Mouse (Mus musculus): ENCODE measurements around the gene Mri1. TPM values are rescaled to one million over a fixed set of nuclear protein-coding genes. Genes with fewer than 3 reads are reported as not detected.

Gene Mri1
- 10 to 100 TPM; 10.1 to 12.3 TPM for total RNA-seq (2021)

GRCm38 (mm10) chr8:84256822-84257610 lies at the start of gene Mri1:
TSS of gene Mri1 (minus strand) at chr8:84257326.
- DNase-seq = peak; percentile 76 to 83
- intact Hi-C loops (cut with DNase I) = no loop called here

DNA sequence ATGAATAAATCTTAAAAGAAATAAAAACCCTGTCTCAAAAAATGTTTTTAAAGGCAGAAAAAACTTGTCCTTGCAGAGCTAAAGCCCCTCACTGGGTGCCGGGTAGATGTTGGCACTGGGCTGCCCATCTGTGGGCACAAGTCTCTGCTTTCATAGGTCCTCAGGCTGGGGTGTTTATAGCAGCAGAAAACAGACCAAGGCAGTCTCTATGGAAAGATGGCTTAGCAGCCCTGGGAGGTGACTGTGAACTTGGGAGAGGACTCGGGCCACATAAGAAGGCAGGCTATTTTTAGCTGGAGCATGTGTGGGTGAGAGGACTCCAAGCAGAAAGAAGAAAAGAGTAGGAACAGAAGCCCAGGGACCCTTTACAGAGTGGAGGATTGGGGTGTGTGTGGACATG lies 46.8 kb upstream of the Mri1 start:
- intact Hi-C loops (cut with DNase I) = loop anchor here (5.0 kb wide), 1 partner anchor 33 kb away; no protein-coding TSS in a partner anchor
- DNase-seq = no peak

DNA sequence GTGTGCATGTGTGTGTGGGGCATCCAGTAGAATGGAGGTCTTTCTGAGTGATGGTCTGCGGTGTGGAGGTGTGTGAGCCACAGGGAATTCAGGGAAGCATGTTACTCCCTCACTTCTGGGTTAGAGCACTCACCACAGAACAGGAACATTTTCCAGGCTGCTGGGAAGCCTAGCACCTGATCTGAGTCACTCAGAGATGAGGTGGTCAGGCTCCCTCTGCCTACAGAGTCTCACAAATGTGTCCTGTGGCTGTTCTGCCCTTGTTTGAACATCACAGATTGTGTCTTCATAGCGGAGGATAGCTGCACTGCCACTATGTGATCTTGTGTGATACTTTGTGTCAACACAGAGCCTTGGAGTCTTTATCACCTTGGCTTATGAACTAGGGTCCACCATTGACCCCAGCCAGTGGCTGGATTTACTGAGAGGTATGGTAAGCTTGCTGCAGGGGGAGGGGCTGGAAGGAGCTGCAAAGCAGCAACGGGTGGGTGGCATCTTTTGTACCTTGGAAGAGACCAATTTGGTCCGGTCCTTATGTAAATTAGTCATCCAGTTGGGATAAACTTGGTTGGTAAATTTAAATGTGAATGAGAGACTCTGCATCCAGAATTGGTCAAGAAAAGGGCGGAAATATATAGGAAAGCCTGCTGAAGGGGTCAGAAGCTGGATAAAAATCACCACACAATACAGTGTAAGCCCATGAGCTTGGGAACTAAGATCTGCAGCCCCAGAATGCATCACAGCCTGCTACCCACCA lies 40.1 kb upstream of the Mri1 start:
- no peak for DNase-seq
- intact Hi-C loops (cut with DNase I) = loop anchor here (10.0 kb wide), 2 partner anchors 218 to 258 kb away; no protein-coding TSS in a partner anchor

- DNase-seq = peak; percentile 56 to 71
- intact Hi-C loops (cut with DNase I) = loop anchor here (1.0 to 10.0 kb wide), 3 partner anchors 66 to 263 kb away; no protein-coding TSS in a partner anchor
Measured at GRCm38 (mm10) chr8:84291688-84292087, 34.6 kb upstream of the Mri1 start.

DNA sequence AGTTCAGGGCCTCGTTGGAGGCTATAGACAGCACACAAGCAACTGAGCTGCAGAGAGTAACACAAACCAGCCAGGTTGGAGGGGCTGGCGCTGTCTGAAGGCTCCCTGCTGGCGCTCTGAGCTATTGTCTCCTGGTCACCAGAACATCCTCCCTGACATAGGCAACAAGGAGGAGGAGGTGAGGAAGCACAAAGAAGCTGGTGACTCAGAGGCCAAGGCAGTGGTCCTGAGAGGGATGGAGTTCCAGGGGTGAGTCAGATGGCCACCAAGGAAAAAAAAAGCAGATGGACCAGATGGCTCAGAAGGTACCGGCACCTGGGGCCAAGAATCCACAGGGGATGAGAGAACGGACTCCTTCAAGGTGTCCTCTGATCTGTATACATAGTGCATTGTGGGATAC lies 34.0 kb upstream of the Mri1 start:
- intact Hi-C loops (cut with DNase I) = loop anchor here (1.0 to 10.0 kb wide), 3 partner anchors 66 to 264 kb away; no protein-coding TSS in a partner anchor
- DNase-seq = no peak

DNA sequence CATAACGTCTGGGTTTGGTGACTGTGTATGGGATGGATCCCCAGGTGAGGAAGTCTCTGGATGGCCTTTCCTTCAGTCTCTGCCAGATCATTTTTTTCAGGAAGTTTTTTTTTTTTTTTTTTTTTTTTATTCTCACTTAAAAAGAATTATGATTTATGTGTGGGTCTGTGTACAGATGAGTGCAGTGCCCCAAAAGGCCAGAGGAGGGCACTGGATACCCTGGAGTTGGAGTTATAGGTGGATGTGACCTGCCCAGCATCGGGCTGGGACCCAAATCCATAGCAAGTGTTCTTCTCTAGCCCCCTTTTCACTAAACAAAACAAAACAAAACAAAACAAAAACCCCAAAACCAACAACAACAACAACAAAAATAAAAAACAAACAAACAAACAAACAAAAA lies 31.8 kb upstream of the Mri1 start:
- intact Hi-C loops (cut with DNase I) = loop anchor here (10.0 kb wide), 1 partner anchor 54 kb away; the partner anchor contains the start of gene Zswim4

DNA sequence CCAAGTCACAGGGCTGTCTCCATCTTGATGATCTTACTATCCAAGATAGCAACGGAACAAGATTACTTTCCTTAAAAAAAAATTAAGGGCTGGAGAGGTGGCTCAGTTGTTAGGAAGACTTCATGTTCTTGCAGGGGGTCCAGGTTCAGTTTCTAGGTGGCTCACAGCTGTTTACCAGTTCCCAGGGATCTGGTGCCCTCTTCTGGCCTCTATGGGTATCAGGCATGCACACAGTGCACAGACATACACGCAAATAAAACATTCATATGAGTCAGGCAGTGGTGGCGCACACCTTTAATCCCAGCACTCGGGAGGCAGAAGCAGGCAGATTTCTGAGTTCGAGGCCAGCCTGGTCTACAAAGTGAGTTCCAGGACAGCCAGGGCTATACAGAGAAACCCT lies 28.5 kb upstream of the Mri1 start:
- peak; percentile 50 to 62 for DNase-seq

More for the DNA sequence above, 31.8 kb upstream of the Mri1 start:
- no peak for DNase-seq

GRCm38 (mm10) chr8:84284608-84285063 lies 27.5 kb upstream of the Mri1 start:
- intact Hi-C loops (cut with DNase I) = loop anchor here (1.0 to 10.0 kb wide), 3 partner anchors 50 to 245 kb away; partner anchors contain the start of gene Zswim4

More for the DNA sequence above, 28.5 kb upstream of the Mri1 start:
- intact Hi-C loops (cut with DNase I) = loop anchor here (1.0 to 10.0 kb wide), 3 partner anchors 51 to 246 kb away; partner anchors contain the start of gene Zswim4

GRCm38 (mm10) chr8:84280777-84281176 lies 23.7 kb upstream of the Mri1 start:
- no peak for DNase-seq
- intact Hi-C loops (cut with DNase I) = loop anchor here (10.0 kb wide), 1 partner anchor 46 kb away; the partner anchor contains the start of gene Zswim4

More at GRCm38 (mm10) chr8:84284608-84285063, 27.5 kb upstream of the Mri1 start:
- peak; percentile 16 to 38 for DNase-seq

GRCm38 (mm10) chr8:84276447-84276846 lies 19.3 kb upstream of the Mri1 start:
- intact Hi-C loops (cut with DNase I) = no loop called here
- DNase-seq = no peak

GRCm38 (mm10) chr8:84273968-84274367 lies 16.8 kb upstream of the Mri1 start:
- intact Hi-C loops (cut with DNase I) = loop anchor here (5.0 kb wide), 1 partner anchor 832 kb away; no protein-coding TSS in a partner anchor
- DNase-seq = no peak

GRCm38 (mm10) chr8:84272302-84272701 lies 15.2 kb upstream of the Mri1 start:
- intact Hi-C loops (cut with DNase I) = loop anchor here (5.0 kb wide), 1 partner anchor 830 kb away; no protein-coding TSS in a partner anchor
- no peak for DNase-seq

GRCm38 (mm10) chr8:84269950-84270773 lies 13.0 kb upstream of the Mri1 start, which contains the start of gene Ccdc130:
TSS of gene Ccdc130 (minus strand) at chr8:84270380.
- intact Hi-C loops (cut with DNase I) = loop anchor here (1.0 to 5.0 kb wide), 2 partner anchors 20 to 828 kb away; no protein-coding TSS in a partner anchor

DNA sequence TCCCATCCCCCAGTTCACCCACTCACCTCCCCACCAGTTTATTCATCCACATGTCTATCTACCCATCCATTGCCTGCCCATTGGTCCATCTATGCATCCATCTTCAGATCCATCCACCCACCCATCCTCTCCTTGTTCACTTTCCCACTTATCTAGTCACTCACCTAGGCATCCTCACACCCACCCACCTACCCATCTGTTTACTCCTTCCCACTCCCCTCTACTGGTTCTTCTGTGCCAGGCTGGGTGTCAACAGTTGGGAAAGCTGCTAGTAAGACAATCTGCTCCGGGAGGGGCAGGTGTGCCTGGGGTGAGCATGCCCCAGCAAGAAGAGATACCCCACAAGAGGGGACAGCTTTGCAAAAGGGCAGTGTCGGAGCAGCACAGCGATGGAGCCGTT lies 4.0 kb upstream of the Mri1 start:
- intact Hi-C loops (cut with DNase I) = no loop called here
- no peak for DNase-seq

More at GRCm38 (mm10) chr8:84269950-84270773, 13.0 kb upstream of the Mri1 start, which contains the start of gene Ccdc130:
- DNase-seq = peak; percentile 96 to 98

GRCm38 (mm10) chr8:84256458-84256821 lies 686 bp downstream of the Mri1 start:
- DNase-seq = no peak
- intact Hi-C loops (cut with DNase I) = no loop called here

GRCm38 (mm10) chr8:84255858-84256257 lies 1.3 kb downstream of the Mri1 start:
- no peak for DNase-seq
- intact Hi-C loops (cut with DNase I) = loop anchor here (1.0 kb wide), 1 partner anchor 42 kb away; no protein-coding TSS in a partner anchor

DNA sequence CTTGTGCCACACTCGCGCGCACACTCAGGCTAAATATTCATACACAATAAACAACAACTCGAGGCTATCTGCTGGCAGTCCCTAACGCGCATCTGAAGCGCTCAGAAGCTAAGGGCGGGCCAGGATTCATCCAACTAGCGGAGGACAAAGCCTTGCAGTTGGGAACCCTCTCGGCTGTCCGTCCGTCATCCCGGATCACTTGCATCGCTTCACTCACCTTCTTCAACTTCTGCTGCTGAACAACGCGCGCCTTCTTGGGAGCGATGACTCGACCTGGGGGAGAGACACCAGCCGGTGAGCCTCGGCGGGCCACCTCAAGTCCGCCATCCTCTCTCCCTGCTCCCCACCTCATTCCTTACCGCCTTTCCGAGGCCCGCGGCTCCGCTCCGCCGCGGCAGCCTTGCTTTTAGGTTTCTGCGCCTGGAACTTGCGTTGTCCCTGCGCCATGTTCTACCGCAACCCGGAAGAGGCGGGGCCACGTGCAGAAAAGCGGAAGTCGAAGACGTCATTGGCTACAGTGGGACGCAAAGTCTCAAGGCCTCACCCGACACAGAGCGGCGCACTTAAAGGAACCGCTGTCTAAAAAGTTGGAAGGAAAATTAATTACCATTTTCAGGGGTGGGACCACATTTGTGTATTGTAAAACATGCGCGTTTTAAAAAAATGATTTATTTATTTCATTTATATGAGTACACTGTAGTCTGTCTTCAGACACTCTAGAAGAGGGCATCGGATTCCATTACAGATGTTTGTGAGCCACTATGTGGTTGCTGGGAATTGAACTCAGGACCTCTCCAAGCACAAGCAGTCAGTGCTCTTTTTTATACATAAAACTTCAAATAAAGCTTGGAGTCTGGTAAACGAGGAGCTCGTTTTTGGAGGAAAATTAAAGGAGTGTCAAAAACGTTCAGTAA lies 7.6 kb downstream of the Mri1 start, which contains the start of gene D8Ertd738e:
TSS of gene D8Ertd738e (minus strand) at position 463 of the 914 bp plus-strand sequence.
- intact Hi-C loops (cut with DNase I) = loop anchor here (1.0 kb wide), 2 partner anchors 12 to 21 kb away; partner anchors contain the start of genes Ccdc130 and Zswim4
- peak; percentile 87 to 88 for DNase-seq

DNA sequence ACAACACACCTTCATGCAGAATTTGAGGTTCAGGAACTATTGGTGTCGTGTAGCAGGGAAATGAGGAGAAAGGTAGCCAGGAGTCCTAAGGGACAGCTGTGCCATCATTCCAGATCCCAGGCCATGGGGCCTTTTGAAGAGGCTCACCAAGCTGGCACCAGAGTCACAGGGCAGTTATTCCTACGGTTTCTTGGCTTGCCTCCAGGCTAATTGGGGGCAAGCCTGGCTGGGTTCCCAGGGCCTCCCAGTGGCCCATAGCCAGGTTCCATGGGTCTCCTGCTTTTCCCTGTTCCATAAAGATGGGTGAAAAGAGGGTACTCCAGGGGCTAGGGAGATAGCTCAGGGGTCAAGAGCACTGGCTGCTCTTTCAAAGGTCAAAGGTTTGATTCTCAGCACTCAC lies 15.3 kb downstream of the Mri1 start:
- intact Hi-C loops (cut with DNase I) = no loop called here
- no peak for DNase-seq
